Mouse (Mus musculus) liver, embryonic 14.5 days (tissue): ENCODE measurements around the gene Ntm. TPM values are rescaled to one million over a fixed set of nuclear protein-coding genes. Genes with fewer than 3 reads are reported as not detected.

Experiments used
- ATAC-seq: fragments of 200-750 bp; cut with Nextera tagmentation; 2 replicates; pipeline ENCODE4 v1.8.0; 2017; ENCODE audit warnings: moderate number of reproducible peaks, mild to moderate bottlenecking, moderate library complexity; ENCODE audit not compliant: insufficient read depth
- DNase-seq, 3 experiments: peaks; one replicate each; pipeline ENCODE4 v3.0.0-alpha.2; 2012 to 2013; ENCODE audit warnings: low read depth in 3 of 3, low spot score in 3 of 3
- H3K27ac ChIP-seq: fragments of 300-500 bp; sonication (generic); 2 replicates; pipeline ENCODE4 v1.5.1; 2014; ENCODE audit warnings: moderate library complexity, mild to moderate bottlenecking, control low read depth, inconsistent platforms
- H3K27me3 ChIP-seq: fragments of 300-500 bp; sonication (generic); 2 replicates; pipeline ENCODE4 v1.6.1; 2014; ENCODE audit warnings: mild to moderate bottlenecking, low read length, moderate library complexity; ENCODE audit not compliant: control insufficient read depth, insufficient read depth
- H3K36me3 ChIP-seq: fragments of 300-500 bp; sonication (generic); replicated peaks from 2 replicates; pipeline ENCODE4 v1.6.1; 2014; ENCODE audit warnings: low read depth; ENCODE audit not compliant: control insufficient read depth, insufficient read depth
- H3K4me1 ChIP-seq, 2 experiments: fragments of 200-500 bp in 1 of 2; fragments of 300-500 bp in 1 of 2; sonication (generic) in 1 of 2; replicated peaks; 2 replicates each; pipeline ENCODE4 v1.6.1; 2012 to 2014; ENCODE audit warnings: antibody characterized with exemption in 1 of 2, inconsistent platforms in 1 of 2, low read length in 1 of 2; ENCODE audit not compliant: control insufficient read depth in 2 of 2, insufficient read depth in 2 of 2
- H3K4me2 ChIP-seq: fragments of 300-500 bp; sonication (generic); 2 replicates; pipeline ENCODE4 v1.6.1; 2014; ENCODE audit warnings: low read depth, mild to moderate bottlenecking, control low read depth, moderate library complexity
- H3K4me3 ChIP-seq, 2 experiments: fragments of 200-500 bp in 1 of 2; fragments of 300-500 bp in 1 of 2; sonication (generic) in 1 of 2; 2 replicates each; pipeline ENCODE4 v1.5.1; 2012 to 2014; ENCODE audit warnings: low read depth in 2 of 2, low read length in 2 of 2, mild to moderate bottlenecking in 2 of 2, control low read depth in 1 of 2, inconsistent platforms in 1 of 2, moderate library complexity in 1 of 2; ENCODE audit not compliant: insufficient read depth in 1 of 2
- H3K9ac ChIP-seq: fragments of 300-500 bp; sonication (generic); replicated peaks from 2 replicates; pipeline ENCODE4 v1.6.1; 2014; ENCODE audit warnings: mild to moderate bottlenecking, control low read depth, moderate library complexity
- H3K9me3 ChIP-seq: fragments of 300-500 bp; sonication (generic); 2 replicates; pipeline ENCODE4 v1.6.1; 2016; ENCODE audit warnings: low read length, mixed read lengths; ENCODE audit not compliant: control insufficient read depth
- CTCF ChIP-seq: IDR thresholded peaks from 2 replicates; pipeline ENCODE4 v1.5.1; 2016; ENCODE audit warnings: antibody characterized with exemption, low read depth, control low read depth
- EP300 ChIP-seq: IDR thresholded peaks from 2 replicates; pipeline ENCODE4 v1.6.1; 2016; ENCODE audit warnings: antibody characterized with exemption, low read depth
- WGBS: fragments of 180-500 bp; shearing (Covaris S2); extraction: QIAGEN DNeasy Blood & Tissue Kit; methylation state at CpG from one replicate; pipeline ENCODE4 v1.1.7; 2014; ENCODE audit not compliant: insufficient replicate concordance; 5-methylcytosine and 5-hydroxymethylcytosine counted together
- polyA plus RNA-seq, 2 experiments: library from polyadenylated mRNA; depleted of rRNA in 1 of 2; stranded (reverse) in 1 of 2; unstranded in 1 of 2; fragments of >200 nt; fragmentation: Nextera tagmentation in 1 of 2; extraction: Ambion mirVana in 1 of 2; gene quantifications; 2 replicates each; pipeline versions ENCODE4 v1.2.1 to v1.2.3; 2012 to 2014

Gene Ntm
- polyA plus RNA-seq, 2 experiments = 0.21 to 0.30 TPM

DNA sequence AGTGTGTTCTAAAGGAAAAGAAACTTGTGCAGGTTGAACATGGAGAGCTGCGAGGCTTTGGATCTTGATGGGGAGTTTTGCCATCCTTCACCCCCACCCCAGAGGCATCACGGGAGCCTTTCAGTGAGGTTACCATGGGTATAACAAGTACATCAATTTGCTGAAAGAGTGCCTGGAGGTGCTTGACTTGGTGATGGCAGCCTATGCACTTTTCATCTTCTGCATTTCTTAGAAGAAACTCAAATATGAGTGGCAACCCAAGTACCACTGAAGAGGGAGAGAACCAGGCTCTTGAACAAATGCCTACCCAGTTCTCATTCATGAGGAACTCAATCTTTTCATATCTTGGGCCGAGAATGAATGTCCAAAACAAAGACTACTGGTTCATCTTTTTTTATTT, 186.0 kb downstream of the Ntm start:
- H3K9ac ChIP-seq = no peak overlapping the region
- WGBS = 51% methylated on average over 3 of the region's 3 CpGs
- no peak for DNase-seq
- no peaks in the 10 kb centered on the region for H3K9me3 ChIP-seq
- no peaks in the 10 kb centered on the region for H3K27me3 ChIP-seq
- H3K27ac ChIP-seq = no peak overlapping the region
- H3K4me2 ChIP-seq = no peak overlapping the region
- no peak for ATAC-seq
- no peaks in the 10 kb centered on the region for H3K36me3 ChIP-seq
- H3K4me3 ChIP-seq = no peak overlapping the region
- no peaks in the 10 kb centered on the region for H3K4me1 ChIP-seq
- TF ChIP-seq CTCF = no peak
- TF ChIP-seq EP300 = no peak

DNA sequence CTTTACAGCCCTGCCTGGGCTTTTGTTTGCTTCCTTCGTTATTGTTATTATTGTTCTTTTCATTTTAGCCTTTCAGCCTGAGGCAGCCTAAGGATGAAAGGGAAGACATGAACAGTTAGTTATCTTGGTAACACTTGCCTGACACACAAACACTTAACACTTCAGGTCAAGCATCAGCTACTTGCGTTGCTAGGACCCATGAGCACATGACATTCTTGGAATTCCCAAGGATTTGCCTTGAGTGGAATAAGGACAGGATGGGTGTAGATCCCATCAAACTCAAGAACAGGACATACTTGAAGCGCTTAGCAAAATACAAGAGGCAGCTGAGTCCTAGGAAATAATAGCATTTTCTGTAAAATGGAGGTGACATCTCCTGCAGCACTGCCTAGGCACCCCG, 186.4 kb downstream of the Ntm start:
- ATAC-seq = no peak
- no peak overlapping the region for H3K27ac ChIP-seq
- H3K4me1 ChIP-seq = no peaks in the 10 kb centered on the region
- no peak overlapping the region for H3K9ac ChIP-seq
- H3K27me3 ChIP-seq = no peaks in the 10 kb centered on the region
- no peak for TF ChIP-seq EP300
- TF ChIP-seq CTCF = no peak
- DNase-seq = no peak
- H3K4me2 ChIP-seq = no peak overlapping the region
- H3K9me3 ChIP-seq = no peaks in the 10 kb centered on the region
- no peaks in the 10 kb centered on the region for H3K36me3 ChIP-seq
- H3K4me3 ChIP-seq = no peak overlapping the region
- 50% methylated on average over 4 of the region's 4 CpGs for WGBS

DNA sequence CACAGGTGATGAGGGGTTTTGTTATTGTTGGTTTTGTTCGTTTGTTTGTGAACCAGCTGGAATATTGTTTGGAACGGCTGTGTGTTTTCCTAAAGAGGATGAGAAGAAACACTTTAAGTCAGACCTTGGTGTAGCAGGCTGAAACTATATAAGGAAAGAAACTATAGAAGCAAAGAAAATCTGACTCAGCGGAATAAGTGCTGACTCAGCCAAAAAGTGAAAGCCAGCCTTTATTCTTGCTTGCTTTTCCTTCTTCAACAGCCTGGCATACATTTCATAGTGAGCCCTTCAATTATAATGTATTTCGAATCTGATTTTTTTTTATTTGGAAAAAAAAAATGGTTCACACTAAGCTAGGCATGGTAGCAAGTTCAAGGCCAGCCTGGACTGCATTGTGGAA, 186.9 kb downstream of the Ntm start:
- DNase-seq (no peak), ATAC-seq (no peak)
- Histone ChIP-seq H3K27me3 (no peaks in the 10 kb centered on the region), H3K4me3 (no peak overlapping the region), H3K36me3 (no peaks in the 10 kb centered on the region), H3K4me1 (no peaks in the 10 kb centered on the region), H3K9me3 (no peaks in the 10 kb centered on the region), H3K9ac (no peak overlapping the region), H3K4me2 (no peak overlapping the region), H3K27ac (no peak overlapping the region)
- 65% methylated on average over 4 of the region's 4 CpGs for WGBS
- TF ChIP-seq EP300 (no peak), CTCF (no peak)

DNA sequence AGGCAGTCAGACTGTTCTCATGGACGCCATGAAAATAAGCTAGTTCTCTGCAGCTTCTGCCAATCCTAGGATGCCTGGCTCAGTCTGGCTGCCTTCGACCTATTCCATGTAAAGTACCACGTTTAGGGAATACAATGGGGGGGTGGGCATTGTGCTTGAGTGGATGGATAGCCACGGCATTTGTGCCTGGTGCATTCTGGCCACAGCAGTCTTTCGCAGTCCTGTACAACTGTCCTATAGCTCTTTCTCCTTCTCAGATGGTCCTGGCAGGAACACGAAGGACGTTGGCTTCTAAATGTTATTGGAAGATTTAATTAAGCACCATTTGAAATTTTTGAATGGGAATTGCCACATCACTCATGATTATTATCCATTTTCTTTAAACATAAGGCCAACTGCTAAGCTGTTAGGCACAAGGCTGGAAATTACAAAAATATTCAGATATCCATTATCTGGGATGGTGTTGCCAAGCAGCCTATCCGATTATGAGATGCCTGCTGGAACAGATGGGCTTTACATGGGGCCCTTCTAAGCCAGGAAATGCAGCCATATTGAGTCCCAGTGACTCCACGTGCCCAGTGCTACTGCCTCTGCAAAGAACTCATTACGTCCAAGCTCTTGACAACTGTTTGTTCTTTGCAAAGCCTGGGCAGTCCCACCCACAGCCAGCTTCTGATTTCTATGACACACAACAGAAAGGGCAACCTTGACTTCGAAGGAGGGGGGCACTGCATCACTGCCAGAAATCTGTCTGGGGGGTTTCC, 190.1 kb downstream of the Ntm start:
- ATAC-seq (no peak), DNase-seq (no peak)
- TF ChIP-seq EP300 (no peak), CTCF (no peak)
- no peaks in the 10 kb centered on the region for H3K36me3 ChIP-seq
- H3K27ac ChIP-seq = no peak overlapping the region
- 51% methylated on average over 11 of the region's 11 CpGs for WGBS
- no peak overlapping the region for H3K4me2 ChIP-seq
- H3K4me3 ChIP-seq = no peak overlapping the region
- H3K4me1 ChIP-seq = no peaks in the 10 kb centered on the region
- no peaks in the 10 kb centered on the region for H3K9me3 ChIP-seq
- H3K9ac ChIP-seq = no peak overlapping the region
- no peaks in the 10 kb centered on the region for H3K27me3 ChIP-seq

- ATAC-seq (no peak), DNase-seq (no peak)
- no peaks in the 10 kb centered on the region for H3K9me3 ChIP-seq
- H3K27ac ChIP-seq = no peak overlapping the region
- WGBS = 13% methylated on average over 5 of the region's 5 CpGs
- no peaks in the 10 kb centered on the region for H3K27me3 ChIP-seq
- H3K9ac ChIP-seq = no peak overlapping the region
- H3K4me3 ChIP-seq = no peak overlapping the region
- H3K4me2 ChIP-seq = no peak overlapping the region
- TF ChIP-seq CTCF = no peak
- H3K4me1 ChIP-seq = no peaks in the 10 kb centered on the region
- no peaks in the 10 kb centered on the region for H3K36me3 ChIP-seq
These were observed 191.1 kb downstream of the Ntm start for GRCm38 (mm10) chr9:29771870-29772269.
